Mouse (Mus musculus): ENCODE results near the gene Mvd. TPM values are rescaled to one million over a fixed set of nuclear protein-coding genes. Genes with fewer than 3 reads are reported as not detected.

Mvd gene
- polyA plus RNA-seq, 1 experiment from 2014 or later: 48.2 TPM

DNA sequence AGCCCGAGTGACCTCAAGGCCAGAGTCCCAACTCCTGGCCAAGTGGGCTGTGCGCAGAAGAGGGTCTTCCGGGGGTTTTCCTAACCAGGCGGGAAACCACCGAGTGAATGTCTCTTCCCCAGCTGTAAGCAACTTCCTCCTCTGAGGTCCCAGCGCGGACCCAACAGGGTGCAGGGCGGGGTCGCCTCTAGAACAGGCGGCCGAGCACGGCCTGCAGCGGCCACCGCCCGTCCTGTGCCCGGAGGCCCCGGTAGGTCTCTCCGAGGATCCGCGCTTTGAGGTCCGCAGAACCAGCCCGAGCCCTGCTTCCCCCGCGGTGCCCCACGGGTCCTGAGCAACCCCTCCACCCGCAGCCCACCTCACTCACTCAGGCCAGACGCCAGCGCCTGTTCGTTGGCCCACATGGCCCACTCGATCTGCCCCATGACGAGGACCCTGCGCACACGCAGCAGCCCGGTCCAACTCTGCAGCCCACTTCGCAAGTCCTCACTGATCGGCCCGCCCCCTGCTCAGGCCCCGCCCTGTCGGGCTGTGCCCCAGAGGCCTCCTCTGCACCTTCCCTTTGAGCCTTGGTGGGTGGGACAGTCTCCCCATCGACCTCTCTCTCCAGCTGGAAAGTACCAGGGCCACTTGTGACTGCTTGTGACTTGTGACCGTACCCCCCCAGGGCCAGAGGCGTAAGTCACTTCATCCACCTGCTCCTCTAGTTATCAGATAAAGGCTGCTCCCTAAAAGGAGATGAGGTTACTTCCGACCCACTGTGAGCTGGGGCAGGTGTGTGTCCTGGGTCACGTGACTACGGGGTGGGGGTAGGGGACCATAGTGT lies 10.6 kb downstream of the Mvd start, which contains the start of gene Cyba:
Cyba (minus strand) TSS at position 488 of the 826 bp plus-strand sequence.
- peaks cover 45% of the 10 kb centered on the region for H3K36me3 ChIP-seq
- H3K9ac ChIP-seq: peak within 1 kb of the TSS; percentile 65
- no peaks in the 10 kb centered on the region; the same call in 1 of the 2 replicates for H3K9me3 ChIP-seq
- ATAC-seq (ENCODE audit: low FRiP score): peak; percentile 79
- peak within 1 kb of the TSS; percentile 3 for H3K27ac ChIP-seq
- H3K27me3 ChIP-seq: peaks cover 19% of the 10 kb centered on the region
- H3K4me2 ChIP-seq: peak within 1 kb of the TSS; percentile 59
- H3K4me1 ChIP-seq (replicated peaks): peaks cover 17% of the 10 kb centered on the region
- 5% methylated on average over 45 of the region's 45 CpGs for WGBS
- peak within 1 kb of the TSS; percentile 37 for H3K4me3 ChIP-seq

- ATAC-seq (ENCODE audit: low FRiP score): no peak
- Histone ChIP-seq H3K4me2 (peak overlapping the region; percentile 59), H3K9ac (peak overlapping the region; percentile 65), H3K9me3 (no peaks in the 10 kb centered on the region; the same call in 1 of the 2 replicates), H3K27me3 (peaks cover 19% of the 10 kb centered on the region), H3K4me1 (replicated peaks) (peaks cover 17% of the 10 kb centered on the region), H3K36me3 (peaks cover 37% of the 10 kb centered on the region), H3K27ac (peak overlapping the region; percentile 3), H3K4me3 (peak overlapping the region; percentile 37)
- 38% methylated on average over 18 of the region's 18 CpGs for WGBS
These were observed 11.4 kb downstream of the Mvd start for GRCm38 (mm10) chr8:122431694-122432442.

GRCm38 (mm10) chr8:122430646-122431045 lies 12.6 kb downstream of the Mvd start:
- no peak overlapping the region for H3K4me3 ChIP-seq
- H3K36me3 ChIP-seq: peaks cover 24% of the 10 kb centered on the region
- no peaks in the 10 kb centered on the region; the same call in 1 of the 2 replicates for H3K9me3 ChIP-seq
- no peak overlapping the region for H3K4me2 ChIP-seq
- 79% methylated on average over 3 of the region's 3 CpGs for WGBS
- ATAC-seq (ENCODE audit: low FRiP score): no peak
- H3K4me1 ChIP-seq (replicated peaks): peaks cover 17% of the 10 kb centered on the region
- no peak overlapping the region for H3K27ac ChIP-seq
- H3K27me3 ChIP-seq: peaks cover 19% of the 10 kb centered on the region
- H3K9ac ChIP-seq: no peak overlapping the region

DNA sequence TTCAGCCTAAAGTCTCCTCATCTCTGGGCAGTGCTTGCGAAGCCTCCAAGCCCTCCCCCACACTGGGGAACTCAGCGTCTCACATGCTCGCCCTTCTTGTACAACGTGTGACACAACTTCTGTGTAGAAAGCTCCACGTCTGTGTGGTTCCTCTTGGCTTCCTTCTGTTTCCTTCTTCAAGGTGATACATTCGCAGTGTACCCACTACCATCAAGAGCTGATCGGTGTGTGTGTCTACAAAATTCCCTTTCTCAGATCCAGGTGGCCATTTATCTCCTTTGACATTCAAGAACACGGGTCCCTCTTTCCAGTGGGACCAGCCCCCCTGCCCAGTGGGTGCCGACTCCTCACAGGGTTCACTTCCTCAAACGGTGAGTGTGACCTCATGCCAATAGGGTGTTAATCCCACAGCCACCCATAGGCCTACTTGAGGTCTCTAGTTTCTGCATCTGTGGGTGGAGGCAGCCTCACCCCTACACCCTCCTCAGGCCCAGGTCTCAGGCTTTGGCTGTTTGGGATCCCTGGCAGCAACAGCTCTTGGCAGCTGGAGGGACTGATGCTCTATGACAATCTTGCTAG lies 13.1 kb downstream of the Mvd start:
- H3K27me3 ChIP-seq: peaks cover 19% of the 10 kb centered on the region
- H3K9me3 ChIP-seq: no peaks in the 10 kb centered on the region
- no peak overlapping the region for H3K27ac ChIP-seq
- ATAC-seq (ENCODE audit: low FRiP score): no peak
- peaks cover 17% of the 10 kb centered on the region for H3K4me1 ChIP-seq (replicated peaks)
- 85% methylated on average over 10 of the region's 10 CpGs for WGBS
- H3K36me3 ChIP-seq: peaks cover 19% of the 10 kb centered on the region
- no peak overlapping the region for H3K4me3 ChIP-seq
- H3K4me2 ChIP-seq: no peak overlapping the region
- H3K9ac ChIP-seq: no peak overlapping the region

- WGBS: 94% methylated on average over 9 of the region's 9 CpGs
- H3K36me3 ChIP-seq: no peaks in the 10 kb centered on the region
- no peak overlapping the region for H3K4me2 ChIP-seq
- H3K9me3 ChIP-seq: no peaks in the 10 kb centered on the region
- H3K4me1 ChIP-seq (replicated peaks): peaks cover 17% of the 10 kb centered on the region
- no peak for ATAC-seq (ENCODE audit: low FRiP score)
- no peak overlapping the region for H3K9ac ChIP-seq
- H3K4me3 ChIP-seq: no peak overlapping the region
- no peak overlapping the region for H3K27ac ChIP-seq
- H3K27me3 ChIP-seq: peaks cover 17% of the 10 kb centered on the region
These were observed 15.1 kb downstream of the Mvd start for GRCm38 (mm10) chr8:122428163-122428562.

DNA sequence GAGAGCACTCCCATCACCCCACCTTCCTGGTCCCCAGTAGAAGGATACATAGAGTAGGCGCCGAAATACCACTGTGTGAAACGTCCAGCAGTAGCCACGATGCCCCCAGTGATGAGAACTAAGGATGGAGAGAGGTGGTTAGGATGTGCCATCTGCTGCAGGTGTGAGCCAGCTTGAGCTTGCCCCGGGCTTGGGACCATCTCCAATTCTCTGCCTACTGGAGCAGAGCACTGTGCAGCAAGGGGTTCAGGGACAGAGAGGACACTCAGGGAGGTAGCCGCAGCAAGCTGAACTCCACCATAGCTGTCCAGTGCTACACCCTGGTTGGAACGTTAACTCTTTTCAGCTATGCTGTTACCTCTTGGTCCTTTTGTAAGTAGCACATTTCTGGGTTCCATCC lies 15.6 kb downstream of the Mvd start:
- Histone ChIP-seq H3K36me3 (no peaks in the 10 kb centered on the region), H3K27ac (no peak overlapping the region), H3K9me3 (no peaks in the 10 kb centered on the region), H3K4me1 (replicated peaks) (peaks cover 12% of the 10 kb centered on the region), H3K9ac (no peak overlapping the region), H3K4me2 (no peak overlapping the region), H3K27me3 (peaks cover 12% of the 10 kb centered on the region), H3K4me3 (no peak overlapping the region)
- 89% methylated on average over 7 of the region's 7 CpGs for WGBS
- ATAC-seq (ENCODE audit: low FRiP score): no peak

- no peaks in the 10 kb centered on the region for H3K4me1 ChIP-seq (replicated peaks)
- ATAC-seq (ENCODE audit: low FRiP score): no peak
- no peaks in the 10 kb centered on the region for H3K27me3 ChIP-seq
- peaks cover under 1% of the 10 kb centered on the region; the same call in 1 of the 2 replicates for H3K36me3 ChIP-seq
- no peak overlapping the region for H3K9ac ChIP-seq
- no peak overlapping the region for H3K27ac ChIP-seq
- H3K4me2 ChIP-seq: no peak overlapping the region
- H3K9me3 ChIP-seq: no peaks in the 10 kb centered on the region
- no peak overlapping the region for H3K4me3 ChIP-seq
- 84% methylated on average over 9 of the region's 9 CpGs for WGBS
These were observed 17.1 kb downstream of the Mvd start for GRCm38 (mm10) chr8:122426145-122426544.

- H3K4me1 ChIP-seq (replicated peaks): no peaks in the 10 kb centered on the region
- no peak overlapping the region for H3K4me3 ChIP-seq
- no peaks in the 10 kb centered on the region for H3K27me3 ChIP-seq
- H3K9me3 ChIP-seq: no peaks in the 10 kb centered on the region
- H3K9ac ChIP-seq: no peak overlapping the region
- no peak overlapping the region for H3K27ac ChIP-seq
- 52% methylated on average over 5 of the region's 5 CpGs for WGBS
- H3K4me2 ChIP-seq: no peak overlapping the region
- ATAC-seq (ENCODE audit: low FRiP score): no peak
- peaks cover 14% of the 10 kb centered on the region for H3K36me3 ChIP-seq
These were observed 19.6 kb downstream of the Mvd start for GRCm38 (mm10) chr8:122423659-122424058.

- ATAC-seq (ENCODE audit: low FRiP score): no peak
- Histone ChIP-seq H3K9ac (no peak overlapping the region; the same call in 1 of the 2 replicates), H3K4me2 (no peak overlapping the region), H3K27ac (no peak overlapping the region), H3K9me3 (no peaks in the 10 kb centered on the region), H3K4me1 (replicated peaks) (no peaks in the 10 kb centered on the region), H3K4me3 (no peak overlapping the region), H3K27me3 (no peaks in the 10 kb centered on the region), H3K36me3 (peaks cover 19% of the 10 kb centered on the region)
- 85% methylated on average over 24 of the region's 24 CpGs for WGBS
These were observed 20.0 kb downstream of the Mvd start for GRCm38 (mm10) chr8:122423217-122423616.

- Histone ChIP-seq H3K27me3 (no peaks in the 10 kb centered on the region), H3K27ac (no peak within 1 kb of the TSS), H3K4me2 (no peak within 1 kb of the TSS), H3K36me3 (peaks cover 34% of the 10 kb centered on the region), H3K9me3 (no peaks in the 10 kb centered on the region), H3K9ac (no peak within 1 kb of the TSS), H3K4me3 (no peak within 1 kb of the TSS), H3K4me1 (replicated peaks) (no peaks in the 10 kb centered on the region)
- 89% methylated on average over 14 of the region's 14 CpGs for WGBS
- ATAC-seq (ENCODE audit: low FRiP score): no peak
These were observed 21.7 kb downstream of the Mvd start, which contains the start of gene Il17c for GRCm38 (mm10) chr8:122421376-122422070. Gene Il17c, plus strand, starts transcription at chr8:122422020.

- Histone ChIP-seq H3K4me3 (no peak overlapping the region), H3K9ac (no peak overlapping the region), H3K4me1 (replicated peaks) (no peaks in the 10 kb centered on the region), H3K4me2 (no peak overlapping the region), H3K9me3 (no peaks in the 10 kb centered on the region), H3K27me3 (no peaks in the 10 kb centered on the region), H3K27ac (no peak overlapping the region), H3K36me3 (peaks cover 49% of the 10 kb centered on the region)
- 69% methylated on average over 9 of the region's 9 CpGs for WGBS
- no peak for ATAC-seq (ENCODE audit: low FRiP score)
These were observed 23.2 kb downstream of the Mvd start for GRCm38 (mm10) chr8:122419881-122420555.
